Mouse (Mus musculus) hematopoietic stem cell, adult 5-6 weeks (primary cell): ENCODE results near the gene 9930111J21Rik1. TPM values are rescaled to one million over a fixed set of nuclear protein-coding genes. Genes with fewer than 3 reads are reported as not detected.
A peak's percentile ranks its signal among the peaks of the same experiment; 100 is the strongest.
"Not testable (repeated sequence)": the region's sequence is repeated elsewhere in the genome, so short reads cannot be mapped to it uniquely, and the experiment has no call there.

Experiments used
- ATAC-seq, 2 experiments: fragments of 125-278 bp in 1 of 2; replicated peaks in 1 of 2; 2 replicates each; pipeline ENCODE4 v1.8.0; 2016 to 2017; ENCODE audit warnings: inconsistent platforms in 2 of 2, mild to moderate bottlenecking in 2 of 2, moderate number of reproducible peaks in 2 of 2, low read depth in 1 of 2, moderate TSS enrichment in 1 of 2; ENCODE audit not compliant: low FRiP score in 2 of 2, poor library complexity in 2 of 2, severe bottlenecking in 2 of 2, insufficient read depth in 1 of 2, low TSS enrichment in 1 of 2
- total RNA-seq: library from RNA; stranded (forward); fragments of 172-1452, 232-1000 nt; gene quantifications from 2 replicates; pipeline ENCODE4 v1.2.3, GENCODE M21; 2017

9930111J21Rik1 gene
- total RNA-seq: 17.8 and 23.8 TPM in 2 replicates

DNA sequence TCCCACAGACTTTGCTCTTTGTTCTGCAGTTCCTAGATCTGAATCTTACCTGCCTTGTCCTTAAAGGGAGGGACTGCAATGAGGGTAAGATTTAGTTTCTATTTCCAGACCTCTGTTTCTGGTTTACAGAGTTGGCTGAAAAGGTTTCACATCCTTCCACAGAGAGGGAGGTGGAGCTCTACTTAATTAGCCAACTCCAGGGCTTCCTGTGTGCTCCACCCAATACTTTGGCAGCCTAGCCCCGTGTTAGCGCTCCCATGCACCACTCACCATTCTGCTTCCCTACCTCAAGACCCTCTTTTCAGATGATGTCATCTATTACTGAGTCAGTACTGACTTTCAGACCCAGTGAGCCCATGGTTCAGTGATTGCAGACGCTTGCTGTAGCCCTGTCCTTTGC, at the start of gene 9930111J21Rik1:
Gene 9930111J21Rik1, minus strand, starts transcription at position 148 of the 400 bp plus-strand sequence.
- peak; percentile 56 to 59 for ATAC-seq

DNA sequence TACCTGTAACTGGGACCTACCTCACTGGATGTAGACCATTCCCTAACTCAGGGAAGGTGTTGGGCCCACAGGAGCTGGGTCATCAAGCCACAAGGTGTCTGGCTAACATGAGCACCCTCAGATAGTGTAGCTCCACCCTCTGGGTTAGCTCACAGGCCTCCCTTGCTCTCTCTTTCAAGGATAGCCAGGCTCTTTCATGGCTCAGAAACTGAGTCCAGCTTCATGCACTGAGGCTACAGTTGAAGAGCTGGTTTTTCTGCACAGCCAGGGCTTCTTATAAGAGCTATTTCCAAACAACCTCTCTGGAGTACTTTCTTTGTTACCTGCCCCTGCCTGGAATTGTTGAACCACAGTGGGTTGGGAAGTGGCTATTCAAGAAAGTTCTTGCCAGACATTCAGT, 32.9 kb upstream of the 9930111J21Rik1 start:
- not testable (repeated sequence) for ATAC-seq

DNA sequence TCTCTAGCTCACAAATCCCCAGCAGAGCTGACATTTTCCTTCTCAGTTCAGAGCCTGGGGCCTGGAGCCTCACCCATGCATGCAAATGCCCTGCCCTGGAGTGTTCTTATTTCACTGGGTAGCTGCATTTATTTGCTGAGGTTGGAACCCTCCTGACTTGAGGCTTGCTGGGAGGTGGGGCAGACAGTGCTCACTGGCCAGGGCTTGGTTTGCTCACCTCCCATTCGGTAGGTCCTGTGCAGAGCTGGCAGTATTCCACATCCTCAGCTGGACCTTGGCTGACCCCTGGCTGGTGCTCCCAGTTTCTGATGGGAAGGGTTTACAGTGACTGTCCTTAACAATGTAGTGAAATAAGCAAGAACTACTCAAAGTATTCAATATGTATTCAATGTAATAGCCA, 27.6 kb upstream of the 9930111J21Rik1 start:
- not testable (repeated sequence) for ATAC-seq

DNA sequence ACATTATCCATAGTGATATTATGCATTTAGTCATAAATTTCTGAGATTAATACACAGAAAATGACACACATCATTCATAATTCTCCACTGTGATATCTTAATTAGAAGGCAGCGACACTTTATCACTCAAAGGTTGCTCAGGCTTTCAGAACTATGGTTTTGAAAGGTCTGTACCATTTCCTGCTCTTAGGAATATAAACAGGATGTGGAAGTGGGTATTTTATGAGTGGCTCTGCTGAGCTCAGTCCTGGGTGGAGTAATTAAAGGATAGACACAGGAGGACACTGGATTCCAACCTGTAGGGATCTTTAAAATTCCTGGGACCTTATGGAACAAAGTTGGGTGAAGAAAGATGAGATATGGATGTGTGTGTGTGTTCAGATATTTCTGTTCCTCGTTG, 27.1 kb upstream of the 9930111J21Rik1 start:
- not testable (repeated sequence) for ATAC-seq

DNA sequence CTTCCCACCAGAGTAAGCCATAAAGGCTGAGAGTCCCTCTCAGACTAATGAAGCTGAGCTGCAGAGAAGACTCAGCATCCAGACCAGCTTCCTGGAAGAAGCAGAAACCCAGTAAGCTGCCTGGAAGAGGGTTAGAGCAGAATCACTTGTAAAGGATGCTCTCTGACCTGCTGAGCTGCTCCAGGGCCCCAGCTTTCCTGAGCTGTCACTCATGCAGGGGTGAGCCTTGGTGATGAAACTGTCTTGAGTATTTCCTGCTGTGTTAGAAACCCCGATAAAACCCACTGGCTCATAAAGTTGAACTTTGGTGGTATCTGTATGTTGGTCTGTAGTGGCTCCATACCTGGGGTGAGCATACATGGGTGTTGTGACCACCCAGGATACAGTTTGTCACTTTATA, 21.2 kb upstream of the 9930111J21Rik1 start:
- ATAC-seq: peak in 1 of 2 experiments; percentile 36; a peak in 1 of 4 replicates

DNA sequence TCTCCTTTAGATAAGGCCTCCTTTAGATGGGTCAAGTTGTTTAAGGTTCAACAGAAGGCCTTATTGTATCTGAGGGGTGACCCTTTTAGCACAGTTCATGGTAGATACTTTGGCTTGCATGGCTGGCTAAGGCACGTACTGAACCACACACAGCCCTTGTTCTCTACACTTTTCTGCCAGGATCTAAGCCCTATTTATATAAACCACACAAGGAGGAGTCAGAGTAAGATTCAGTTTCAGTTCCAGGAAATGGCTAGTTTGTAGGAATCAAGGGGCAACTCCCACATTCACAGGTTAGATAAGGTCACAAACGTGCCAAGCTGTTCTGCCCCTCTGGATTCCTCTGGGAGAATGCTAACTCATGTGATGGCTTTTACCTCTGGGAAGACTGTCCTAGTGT, 14.8 kb upstream of the 9930111J21Rik1 start, which contains the start of gene Tgtp1:
Gene Tgtp1, minus strand, starts transcription at position 155 of the 400 bp plus-strand sequence.
- ATAC-seq: peak; percentile 44 to 62

DNA sequence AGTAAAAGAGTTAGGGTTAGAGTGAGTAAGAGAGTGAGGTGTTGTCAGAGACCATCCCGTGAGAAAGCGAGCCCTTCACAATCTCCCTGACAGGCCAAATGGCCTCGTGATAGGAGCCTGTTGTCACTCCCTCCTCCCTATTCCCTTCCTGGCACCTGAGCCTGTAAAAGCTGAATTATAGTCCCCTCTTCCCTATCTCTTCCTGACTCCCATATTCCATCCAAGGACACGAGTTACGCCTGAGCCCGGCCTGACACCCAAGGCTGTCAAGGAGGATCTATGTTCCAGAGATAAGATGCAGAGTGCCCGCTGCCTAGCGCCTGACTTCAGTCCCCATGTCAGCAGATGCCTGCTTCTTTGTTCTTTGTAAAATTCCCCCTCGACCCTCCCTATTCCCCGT, 14.1 kb upstream of the 9930111J21Rik1 start:
- ATAC-seq: not testable (repeated sequence)

DNA sequence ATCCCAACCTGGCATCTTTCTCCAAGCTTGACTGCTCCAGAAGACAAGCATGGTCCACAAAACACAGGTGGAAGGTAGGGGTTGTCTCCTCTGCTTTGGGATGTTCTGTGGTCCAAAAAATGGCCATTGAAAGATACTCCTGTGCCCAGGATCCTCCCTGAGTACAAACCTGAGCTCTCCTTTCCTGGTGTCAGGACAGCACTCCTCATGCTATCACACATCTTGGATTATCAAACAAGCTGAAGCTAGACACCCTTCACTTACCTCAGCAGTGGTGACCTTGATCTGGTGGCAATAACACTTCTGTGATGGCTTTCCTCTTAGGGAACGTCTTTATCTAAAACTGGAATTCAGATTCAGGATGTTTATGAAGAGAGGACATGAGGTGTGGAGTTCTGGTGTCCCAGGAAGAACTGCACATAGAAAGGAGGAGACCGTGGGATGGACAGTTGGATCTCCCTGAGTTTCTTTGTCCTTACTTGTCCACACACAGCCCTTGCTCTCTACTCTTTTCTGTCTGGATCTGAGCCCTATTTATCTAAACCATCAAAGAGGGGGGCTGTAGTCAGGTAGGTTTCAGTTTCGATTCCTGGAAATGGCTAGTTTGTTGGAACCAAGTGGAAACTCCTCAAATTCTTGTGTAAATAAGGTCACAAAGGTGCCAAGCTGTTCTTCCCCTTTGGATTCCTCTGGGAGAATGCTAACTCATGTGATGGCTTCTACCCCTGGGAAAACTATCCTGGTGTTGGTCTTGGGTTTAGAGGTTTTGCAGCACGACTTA, 12.7 kb upstream of the 9930111J21Rik1 start, which contains the start of gene Gm12185:
Gene Gm12185, minus strand, starts transcription at position 487 of the 781 bp plus-strand sequence.
- ATAC-seq: not testable (repeated sequence)

DNA sequence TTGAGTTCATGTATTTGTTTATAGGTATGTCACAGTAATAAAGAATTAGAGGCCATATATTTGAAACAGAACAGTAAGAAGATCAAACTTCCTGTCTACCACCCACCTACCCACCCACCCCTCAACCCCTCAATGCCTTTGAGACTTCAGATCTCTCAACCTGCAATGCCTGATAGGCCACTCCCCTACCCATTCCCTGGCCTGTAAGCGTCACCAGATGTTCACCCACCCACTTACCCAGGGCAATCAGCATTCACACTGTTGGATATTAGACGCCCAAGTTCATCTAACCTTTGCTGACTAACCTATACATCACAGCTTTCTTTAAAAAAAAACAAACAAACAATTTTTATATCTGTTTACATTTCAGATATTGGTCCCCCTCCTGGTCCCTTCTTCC, 10.8 kb upstream of the 9930111J21Rik1 start:
- 0 out of 4 replicates have a peak, but pooled peaks of 1 of the 2 experiments have one; percentile 30 for ATAC-seq

DNA sequence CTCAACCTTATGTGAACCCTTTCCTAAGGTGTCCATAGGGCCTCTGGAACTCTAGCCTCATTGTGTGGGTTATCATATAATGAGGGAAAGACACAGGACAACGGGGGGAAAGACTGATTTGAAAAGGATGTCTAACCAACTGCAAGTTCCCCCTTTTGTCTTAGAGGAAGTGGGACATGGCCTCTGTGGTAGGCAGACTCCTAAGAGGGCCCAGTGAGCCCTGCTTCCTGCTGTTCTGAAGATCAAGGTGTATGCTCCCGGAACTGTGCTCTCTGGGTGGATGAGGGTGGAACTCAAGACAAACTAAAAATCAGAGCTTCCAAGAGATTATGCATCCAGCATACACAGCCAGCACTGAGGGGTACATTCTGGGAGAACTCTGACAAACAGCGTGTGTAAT, 9.0 kb upstream of the 9930111J21Rik1 start:
- ATAC-seq: peak; percentile 67 to 74; a peak in 3 of 4 replicates

DNA sequence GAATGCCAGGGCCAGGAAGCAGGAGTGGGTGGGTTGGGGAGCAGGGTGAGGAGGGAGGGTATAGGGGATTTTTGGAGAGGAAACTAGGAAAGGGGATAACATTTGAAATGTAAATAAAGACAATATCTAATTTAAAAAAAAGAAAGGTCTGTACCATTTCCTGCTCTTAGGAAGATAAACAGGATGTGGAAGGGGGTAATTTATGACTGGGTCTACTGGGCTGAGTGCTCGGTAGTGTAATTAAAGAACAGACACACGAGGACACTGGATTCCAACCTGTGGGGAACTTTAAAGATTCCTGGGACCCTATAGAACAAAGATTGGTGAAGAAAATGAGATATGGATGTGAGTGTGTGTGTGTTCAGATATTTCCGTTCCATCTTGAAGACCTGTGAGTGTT, 3.6 kb upstream of the 9930111J21Rik1 start:
- ATAC-seq: not testable (repeated sequence)

DNA sequence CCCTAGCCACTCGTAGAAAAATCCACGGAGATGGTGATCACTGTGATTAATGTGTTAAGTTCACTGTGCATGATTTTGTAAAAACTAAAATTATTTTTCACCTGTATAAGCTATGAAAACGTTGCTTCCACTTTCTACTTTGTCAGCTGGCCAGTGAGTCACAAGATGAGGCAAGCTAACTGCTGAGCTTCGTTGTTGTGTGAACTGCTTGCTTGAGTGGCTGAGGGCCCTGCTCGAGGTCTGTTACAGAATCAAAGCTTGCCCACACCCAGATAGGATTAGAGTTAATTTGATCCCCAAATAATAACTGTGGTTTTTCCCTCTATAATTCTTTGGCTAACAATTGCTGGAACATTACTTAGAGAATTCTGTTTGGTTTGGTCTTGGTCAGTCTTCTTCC, 854 bp upstream of the 9930111J21Rik1 start:
- not testable (repeated sequence) for ATAC-seq

DNA sequence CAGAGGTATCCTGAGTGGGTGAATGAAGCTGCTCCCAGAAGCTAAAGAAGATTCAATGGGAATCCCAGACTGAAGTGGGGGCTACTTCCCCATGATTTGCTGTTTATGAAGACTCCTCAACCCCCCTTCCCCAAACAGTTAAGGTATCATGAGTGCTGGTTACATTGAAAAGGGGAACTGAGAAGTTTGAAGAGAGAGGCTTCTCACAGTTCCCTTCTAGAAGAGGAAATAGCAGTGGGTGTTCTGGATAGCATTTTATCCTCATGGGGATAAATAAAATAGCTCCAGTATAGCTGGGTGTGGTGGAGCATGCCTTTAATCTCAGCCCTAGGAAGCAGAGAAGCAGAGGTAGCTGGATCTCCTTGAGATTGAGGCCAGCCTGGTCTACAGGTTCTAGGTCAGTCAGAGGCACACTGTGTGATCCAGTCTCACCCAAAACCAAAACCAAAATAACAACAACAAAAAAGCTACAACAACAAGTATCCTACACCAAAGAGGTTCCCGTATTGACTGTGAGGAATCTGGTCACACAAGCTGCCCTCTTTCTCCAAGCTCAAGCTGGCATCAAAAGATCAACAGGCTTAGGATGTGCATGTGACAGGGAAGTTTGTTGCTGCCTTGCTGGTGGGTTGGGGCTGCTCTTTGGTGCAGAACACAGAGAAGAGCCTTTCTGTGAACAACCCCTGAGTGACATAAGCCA, 808 bp downstream of the 9930111J21Rik1 start, which contains the start of gene Olfr56:
Gene Olfr56, plus strand, starts transcription at position 650 of the 700 bp plus-strand sequence.
- peak; percentile 84 to 88 for ATAC-seq

DNA sequence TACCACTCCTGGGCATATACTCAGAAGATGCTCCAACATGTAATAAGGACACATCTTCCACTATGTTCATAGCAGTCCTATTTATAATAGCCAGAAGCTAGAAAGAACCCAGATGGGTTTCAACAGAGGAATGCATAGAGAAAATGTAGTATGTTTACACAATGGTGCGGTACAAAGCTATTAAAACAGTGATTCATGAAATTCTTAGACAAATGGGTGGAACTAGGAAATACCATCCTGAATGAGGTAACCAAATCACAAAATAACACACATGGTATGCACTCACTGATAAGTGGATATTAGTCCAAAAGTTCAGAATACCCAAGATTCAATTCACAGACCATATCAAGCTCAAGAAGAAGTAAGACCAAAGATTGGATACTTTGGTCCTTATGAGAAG, 4.5 kb downstream of the 9930111J21Rik1 start:
- not testable (repeated sequence) for ATAC-seq

DNA sequence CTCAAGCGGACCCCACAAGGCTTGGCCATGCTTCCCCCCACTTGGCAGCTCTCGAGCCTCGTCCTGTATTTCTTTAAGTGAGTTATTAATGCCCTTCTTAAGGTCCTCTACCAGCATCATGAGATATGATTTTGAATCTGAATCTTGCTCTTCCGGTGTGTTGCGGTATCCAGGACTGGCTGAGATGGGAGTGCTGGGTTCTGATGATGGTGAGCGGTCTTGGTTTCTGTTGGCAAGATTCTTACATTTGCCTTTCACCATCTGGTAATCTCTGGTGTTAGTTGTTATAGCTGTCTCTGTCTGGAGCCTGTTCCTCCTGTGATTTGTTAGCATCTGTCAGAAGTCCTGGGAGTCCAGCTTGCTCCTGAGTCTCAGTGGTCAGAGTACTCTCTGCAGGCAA, 33.1 kb downstream of the 9930111J21Rik1 start, which contains the start of gene Psme2b:
Gene Psme2b, minus strand, starts transcription at position 101 of the 400 bp plus-strand sequence.
- not testable (repeated sequence) for ATAC-seq

DNA sequence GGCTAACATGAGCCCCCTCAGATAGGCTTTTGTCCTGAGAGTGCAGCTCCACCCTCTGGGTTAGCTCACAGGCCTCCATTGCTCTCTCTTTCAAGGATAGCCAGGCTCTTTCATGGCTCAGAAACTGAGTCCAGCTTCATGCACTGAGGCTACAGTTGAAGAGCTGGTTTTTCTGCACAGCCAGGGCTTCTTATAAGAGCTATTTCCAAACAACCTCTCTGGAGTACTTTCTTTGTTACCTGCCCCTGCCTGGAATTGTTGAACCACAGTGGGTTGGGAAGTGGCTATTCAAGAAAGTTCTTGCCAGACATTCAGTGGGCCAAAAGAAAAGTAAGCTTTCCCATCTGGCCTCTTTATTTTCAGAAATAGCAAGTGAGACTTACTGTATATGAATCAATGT, 39.9 kb downstream of the 9930111J21Rik1 start:
- ATAC-seq: not testable (repeated sequence)

DNA sequence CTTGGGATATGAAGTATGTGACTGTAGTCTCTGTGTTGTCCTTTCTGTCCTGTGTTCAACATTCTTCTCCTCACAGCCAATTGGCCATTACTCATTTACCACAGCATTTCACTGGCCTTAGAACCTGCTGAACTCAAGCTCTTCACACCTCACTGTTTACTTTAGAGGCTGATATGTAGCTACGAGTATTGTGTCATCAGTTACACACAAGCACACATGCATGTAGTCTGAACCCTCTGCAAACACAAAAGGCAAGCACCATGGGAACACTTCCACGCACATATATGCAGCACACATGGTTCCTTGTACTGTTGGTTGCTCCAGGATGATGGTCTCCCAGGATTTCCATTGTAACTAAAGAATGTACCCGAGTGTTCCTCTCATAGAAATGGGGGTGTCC, 43.9 kb downstream of the 9930111J21Rik1 start:
- not testable (repeated sequence) for ATAC-seq

DNA sequence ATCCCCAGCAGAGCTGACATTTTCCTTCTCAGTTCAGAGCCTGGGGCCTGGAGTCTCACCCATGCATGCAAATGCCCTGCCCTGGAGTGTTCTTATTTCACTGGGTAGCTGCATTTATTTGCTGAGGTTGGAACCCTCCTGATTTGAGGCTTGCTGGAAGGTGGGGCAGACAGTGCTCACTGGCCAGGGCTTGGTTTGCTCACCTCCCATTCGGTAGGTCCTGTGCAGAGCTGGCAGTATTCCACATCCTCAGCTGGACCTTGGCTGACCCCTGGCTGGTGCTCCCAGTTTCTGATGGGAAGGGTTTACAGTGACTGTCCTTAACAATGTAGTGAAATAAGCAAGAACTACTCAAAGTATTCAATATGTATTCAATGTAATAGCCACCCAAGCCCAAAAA, 45.3 kb downstream of the 9930111J21Rik1 start:
- ATAC-seq: not testable (repeated sequence)
